Mouse (Mus musculus): Measurements from ENCODE around the gene Mgp.

DNA sequence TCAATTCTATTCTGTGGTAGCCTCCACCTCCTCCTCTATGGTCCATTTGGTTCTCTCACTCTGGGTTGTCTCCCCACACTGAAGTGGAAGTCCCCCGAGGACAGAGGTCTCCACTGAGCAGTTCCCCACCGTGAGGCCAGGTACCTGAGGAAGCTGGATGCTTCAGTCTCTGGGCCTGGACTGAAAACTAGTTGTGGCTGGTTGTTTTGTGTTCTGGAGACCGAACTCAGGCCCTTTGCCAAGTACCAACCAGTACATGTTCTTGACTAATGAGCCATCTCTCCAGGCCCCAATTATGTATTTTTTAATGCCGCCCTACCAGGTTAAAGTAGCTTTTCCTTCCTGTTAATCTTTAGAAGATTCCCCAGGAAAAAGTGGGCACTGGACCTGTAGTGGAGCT is 23.3 kb downstream of the Mgp start:
- no peak for TF ChIP-seq CTCF (IDR thresholded peaks at IDR 0.05; ENCODE audit: insufficient read depth, low read length)
- no peak for TF ChIP-seq POLR2A (IDR thresholded peaks at IDR 0.05; ENCODE audit: borderline replicate concordance, extremely low read depth, low read depth, low read length)
